Mouse (Mus musculus): ENCODE results near the gene Cbr2. TPM values are rescaled to one million over a fixed set of nuclear protein-coding genes. Genes with fewer than 3 reads are reported as not detected.
A peak's percentile ranks its signal among the peaks of the same experiment; 100 is the strongest.
"Not testable (repeated sequence)": the region's sequence is repeated elsewhere in the genome, so short reads cannot be mapped to it uniquely, and the experiment has no call there.

Gene Cbr2
- 0.92 and 4.8 TPM in 2 replicates for polyA plus RNA-seq (2015; fragmentation: Nextera tagmentation; extraction: Ambion mirVana)

DNA sequence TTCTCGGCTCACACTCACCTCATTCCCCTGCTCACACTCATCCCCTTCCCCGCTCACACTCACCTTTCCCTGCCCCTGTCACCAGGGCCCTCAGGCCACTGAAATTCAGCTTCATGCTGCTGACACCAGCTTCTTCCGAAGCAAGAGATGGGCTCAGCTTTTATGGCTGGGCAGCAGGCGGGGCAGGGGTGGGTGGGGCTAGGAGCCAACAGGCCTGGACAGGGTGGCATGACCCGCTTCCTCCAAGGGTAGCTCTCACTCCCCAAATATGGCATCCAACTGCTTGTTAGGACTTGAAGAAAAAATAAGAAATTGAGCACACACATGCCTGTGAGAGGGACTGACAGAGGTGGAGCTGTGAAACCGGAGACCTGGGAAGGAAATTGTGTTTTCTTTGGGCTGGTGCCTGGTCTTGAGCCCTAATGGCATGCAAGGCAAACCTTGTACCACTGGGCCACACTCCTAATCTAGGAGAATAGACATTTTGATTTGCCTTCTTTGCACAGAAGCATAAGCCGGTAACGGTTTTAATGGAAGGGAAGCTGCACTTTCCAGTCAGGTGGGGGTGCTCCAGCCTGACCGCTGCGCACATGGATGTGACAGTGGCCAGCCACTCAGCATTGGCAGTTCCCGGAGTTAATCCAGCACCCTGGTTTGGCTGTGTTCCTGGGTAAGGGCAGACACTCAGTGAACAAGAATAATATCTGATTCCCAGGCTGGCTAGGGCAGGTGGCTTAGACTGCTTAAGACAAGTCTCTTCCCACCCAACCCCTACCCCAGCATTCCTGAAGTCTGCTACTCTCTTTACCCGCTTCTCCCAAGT lies at the start of gene Cbr2:
Gene Cbr2 (minus strand): TSS at position 257 of the 823 bp plus-strand sequence.
- no peak for ATAC-seq
- Histone ChIP-seq H3K36me3 (ENCODE audit: control insufficient read depth, insufficient read depth) (no peaks in the 10 kb centered on the region), H3K9me3 (ENCODE audit: control insufficient read depth, low read length) (no peaks in the 10 kb centered on the region), H3K27ac (ENCODE audit: low read length) (no peak within 1 kb of the TSS), H3K27me3 (replicated peaks; ENCODE audit: control insufficient read depth, insufficient read depth, low read length) (no peaks in the 10 kb centered on the region), H3K4me1 (replicated peaks; ENCODE audit: control insufficient read depth, insufficient read depth, low read length) (no peaks in the 10 kb centered on the region; the same call in none of the 2 replicates), H3K9ac (replicated peaks; ENCODE audit: low read depth, low read length) (no peak within 1 kb of the TSS), H3K4me3 (replicated peaks; ENCODE audit: low read length) (no peak within 1 kb of the TSS), H3K4me2 (ENCODE audit: low read length) (no peak within 1 kb of the TSS)
- WGBS = 77% methylated on average over 12 of the region's 12 CpGs

DNA sequence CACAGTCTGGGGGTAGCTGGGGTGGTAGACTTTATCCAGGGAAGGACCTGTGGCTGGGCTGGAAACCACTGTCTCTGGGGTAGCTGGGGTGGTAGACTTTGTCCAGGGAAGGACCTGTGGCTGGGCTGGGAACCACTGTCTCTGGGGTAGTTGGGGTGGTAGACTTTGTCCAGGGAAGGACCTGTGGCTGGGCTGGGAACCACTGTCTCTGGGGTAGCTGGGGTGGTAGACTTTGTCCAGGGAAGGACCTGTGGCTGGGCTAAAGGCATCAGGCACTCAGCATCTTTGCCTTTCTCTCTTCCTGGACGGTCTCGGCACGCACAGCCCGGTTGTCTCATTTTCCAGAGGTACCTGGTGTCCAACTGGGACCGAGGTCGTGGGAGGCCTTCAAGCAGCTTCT lies 49.4 kb upstream of the Cbr2 start:
- H3K27me3 ChIP-seq (replicated peaks; ENCODE audit: control insufficient read depth, insufficient read depth, low read length); H3K4me2 ChIP-seq (ENCODE audit: low read length): not testable (repeated sequence)

DNA sequence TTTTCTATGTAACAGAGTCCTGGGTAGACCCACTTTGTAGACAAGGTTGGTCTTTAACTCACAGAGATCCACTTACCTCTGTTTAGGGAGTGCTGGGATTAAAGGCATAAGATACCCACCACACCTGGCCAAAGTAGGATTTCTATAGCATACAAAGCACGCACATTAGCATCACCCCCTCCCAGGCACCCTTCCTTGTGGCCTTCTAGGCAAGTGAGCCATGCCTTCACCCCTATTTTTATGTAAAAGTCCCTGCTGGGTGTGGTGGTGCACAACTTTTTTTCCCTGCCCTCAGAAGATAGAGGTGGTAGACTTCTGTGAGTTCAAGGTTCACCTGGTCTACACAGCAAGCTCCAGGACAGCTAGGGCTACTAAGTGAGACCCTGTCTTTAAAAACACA lies 48.0 kb upstream of the Cbr2 start:
- Histone ChIP-seq H3K27ac (ENCODE audit: low read length) (no peak overlapping the region), H3K4me1 (replicated peaks; ENCODE audit: control insufficient read depth, insufficient read depth, low read length) (peaks cover 9% of the 10 kb centered on the region), H3K27me3 (replicated peaks; ENCODE audit: control insufficient read depth, insufficient read depth, low read length) (no peaks in the 10 kb centered on the region), H3K4me2 (ENCODE audit: low read length) (no peak overlapping the region), H3K4me3 (replicated peaks; ENCODE audit: low read length) (no peak overlapping the region), H3K9me3 (ENCODE audit: control insufficient read depth, low read length) (no peaks in the 10 kb centered on the region), H3K36me3 (ENCODE audit: control insufficient read depth, insufficient read depth) (peaks cover 2% of the 10 kb centered on the region; the same call in 1 of the 2 replicates), H3K9ac (replicated peaks; ENCODE audit: low read depth, low read length) (no peak overlapping the region)
- no peak for ATAC-seq
- 86% methylated on average over 1 of the region's 1 CpGs for WGBS

More for the DNA sequence above, 49.4 kb upstream of the Cbr2 start:
- not testable (repeated sequence) for H3K9me3 ChIP-seq (ENCODE audit: control insufficient read depth, low read length); H3K4me3 ChIP-seq (replicated peaks; ENCODE audit: low read length); H3K27ac ChIP-seq (ENCODE audit: low read length); H3K36me3 ChIP-seq (ENCODE audit: control insufficient read depth, insufficient read depth); H3K9ac ChIP-seq (replicated peaks; ENCODE audit: low read depth, low read length); ATAC-seq
- H3K4me1 ChIP-seq (replicated peaks; ENCODE audit: control insufficient read depth, insufficient read depth, low read length) = peaks cover 18% of the 10 kb centered on the region
- 96% methylated on average over 6 of the region's 6 CpGs for WGBS

DNA sequence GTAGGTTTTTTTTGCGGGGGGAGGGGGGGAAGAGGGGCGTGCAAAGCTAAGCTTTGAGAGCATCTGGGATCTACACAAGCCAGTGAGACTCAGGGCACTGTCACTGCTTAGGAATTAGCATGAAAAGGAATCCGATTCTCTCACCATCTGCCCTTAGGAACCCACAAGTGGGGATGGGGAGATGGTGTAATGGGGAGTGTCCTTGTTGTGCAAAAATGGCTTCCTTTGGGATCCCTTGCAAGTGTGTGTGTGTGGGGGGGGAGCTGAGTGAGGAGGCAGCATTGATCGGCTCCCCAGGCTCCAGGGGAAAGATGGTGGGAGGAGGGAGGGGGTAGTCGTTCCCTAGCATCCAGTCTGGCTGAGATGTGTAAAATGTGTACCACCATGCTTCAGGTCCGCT lies 45.2 kb upstream of the Cbr2 start:
- Histone ChIP-seq H3K9me3 (ENCODE audit: control insufficient read depth, low read length) (no peaks in the 10 kb centered on the region), H3K9ac (replicated peaks; ENCODE audit: low read depth, low read length) (no peak overlapping the region), H3K4me2 (ENCODE audit: low read length) (no peak overlapping the region), H3K4me3 (replicated peaks; ENCODE audit: low read length) (no peak overlapping the region), H3K27me3 (replicated peaks; ENCODE audit: control insufficient read depth, insufficient read depth, low read length) (no peaks in the 10 kb centered on the region), H3K4me1 (replicated peaks; ENCODE audit: control insufficient read depth, insufficient read depth, low read length) (no peaks in the 10 kb centered on the region), H3K36me3 (ENCODE audit: control insufficient read depth, insufficient read depth) (peaks cover 2% of the 10 kb centered on the region; the same call in 1 of the 2 replicates), H3K27ac (ENCODE audit: low read length) (no peak overlapping the region)
- ATAC-seq = no peak
- 34% methylated on average over 6 of the region's 6 CpGs for WGBS

GRCm38 (mm10) chr11:120775774-120776469 lies 44.0 kb upstream of the Cbr2 start:
- Histone ChIP-seq H3K4me3 (replicated peaks; ENCODE audit: low read length) (no peak overlapping the region), H3K27ac (ENCODE audit: low read length) (no peak overlapping the region), H3K4me2 (ENCODE audit: low read length) (no peak overlapping the region), H3K27me3 (replicated peaks; ENCODE audit: control insufficient read depth, insufficient read depth, low read length) (no peaks in the 10 kb centered on the region), H3K9me3 (ENCODE audit: control insufficient read depth, low read length) (no peaks in the 10 kb centered on the region), H3K4me1 (replicated peaks; ENCODE audit: control insufficient read depth, insufficient read depth, low read length) (no peaks in the 10 kb centered on the region), H3K36me3 (ENCODE audit: control insufficient read depth, insufficient read depth) (no peaks in the 10 kb centered on the region; the same call in 1 of the 2 replicates), H3K9ac (replicated peaks; ENCODE audit: low read depth, low read length) (no peak overlapping the region)
- WGBS = 26% methylated on average over 15 of the region's 15 CpGs
- ATAC-seq = peak; percentile 88

DNA sequence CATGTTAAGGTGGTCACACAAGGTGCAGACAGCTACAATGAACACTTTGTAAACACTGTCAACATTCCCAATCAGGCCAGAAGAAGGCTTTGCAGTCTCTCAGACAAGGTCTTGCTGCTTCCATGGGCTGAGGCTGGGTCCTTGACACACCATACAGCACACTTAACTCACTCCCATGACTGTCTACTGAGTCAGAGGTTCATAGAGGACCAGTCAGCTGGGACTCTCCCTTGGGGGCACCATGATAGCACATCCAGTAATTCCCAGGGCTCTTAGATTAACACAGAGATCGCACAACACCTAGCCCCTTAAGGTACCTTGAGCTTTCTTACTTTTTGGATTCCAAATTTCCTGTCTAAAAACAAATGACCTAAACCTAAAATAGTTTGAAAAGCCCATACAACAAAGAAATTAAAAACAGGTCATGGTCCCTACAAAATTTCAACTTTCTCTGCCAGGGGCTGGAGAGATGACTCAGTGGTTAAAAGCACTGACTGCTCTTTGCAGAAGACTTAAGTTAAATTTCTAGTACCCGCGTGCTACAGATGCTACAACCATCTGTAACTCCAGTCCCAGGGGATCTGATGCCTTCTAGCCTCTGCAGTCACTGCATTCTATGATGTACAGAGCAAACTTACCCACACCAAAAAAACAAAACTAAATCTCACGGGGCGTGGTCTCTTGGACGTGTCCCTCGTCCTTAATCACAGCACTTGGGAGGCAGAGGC lies 41.7 kb upstream of the Cbr2 start:
- no peak for ATAC-seq
- Histone ChIP-seq H3K4me2 (ENCODE audit: low read length) (no peak overlapping the region), H3K36me3 (ENCODE audit: control insufficient read depth, insufficient read depth) (no peaks in the 10 kb centered on the region), H3K9ac (replicated peaks; ENCODE audit: low read depth, low read length) (no peak overlapping the region), H3K27ac (ENCODE audit: low read length) (no peak overlapping the region), H3K9me3 (ENCODE audit: control insufficient read depth, low read length) (no peaks in the 10 kb centered on the region), H3K27me3 (replicated peaks; ENCODE audit: control insufficient read depth, insufficient read depth, low read length) (no peaks in the 10 kb centered on the region), H3K4me3 (replicated peaks; ENCODE audit: low read length) (no peak overlapping the region), H3K4me1 (replicated peaks; ENCODE audit: control insufficient read depth, insufficient read depth, low read length) (no peaks in the 10 kb centered on the region)
- 86% methylated on average over 7 of the region's 7 CpGs for WGBS

GRCm38 (mm10) chr11:120772749-120773148 lies 40.8 kb upstream of the Cbr2 start:
- WGBS = 86% methylated on average over 3 of the region's 3 CpGs
- Histone ChIP-seq H3K9ac (replicated peaks; ENCODE audit: low read depth, low read length) (no peak overlapping the region), H3K27me3 (replicated peaks; ENCODE audit: control insufficient read depth, insufficient read depth, low read length) (no peaks in the 10 kb centered on the region), H3K4me1 (replicated peaks; ENCODE audit: control insufficient read depth, insufficient read depth, low read length) (no peaks in the 10 kb centered on the region), H3K4me3 (replicated peaks; ENCODE audit: low read length) (no peak overlapping the region), H3K9me3 (ENCODE audit: control insufficient read depth, low read length) (no peaks in the 10 kb centered on the region), H3K36me3 (ENCODE audit: control insufficient read depth, insufficient read depth) (no peaks in the 10 kb centered on the region), H3K4me2 (ENCODE audit: low read length) (no peak overlapping the region), H3K27ac (ENCODE audit: low read length) (no peak overlapping the region)
- ATAC-seq = no peak

GRCm38 (mm10) chr11:120768206-120768605 lies 36.3 kb upstream of the Cbr2 start:
- H3K4me3 ChIP-seq (replicated peaks; ENCODE audit: low read length) = no peak overlapping the region
- H3K27me3 ChIP-seq (replicated peaks; ENCODE audit: control insufficient read depth, insufficient read depth, low read length) = no peaks in the 10 kb centered on the region
- no peaks in the 10 kb centered on the region for H3K9me3 ChIP-seq (ENCODE audit: control insufficient read depth, low read length)
- H3K27ac ChIP-seq (ENCODE audit: low read length) = no peak overlapping the region
- no peaks in the 10 kb centered on the region for H3K4me1 ChIP-seq (replicated peaks; ENCODE audit: control insufficient read depth, insufficient read depth, low read length)
- ATAC-seq = no peak
- H3K9ac ChIP-seq (replicated peaks; ENCODE audit: low read depth, low read length) = no peak overlapping the region
- WGBS = 64% methylated on average over 1 of the region's 1 CpGs
- no peak overlapping the region for H3K4me2 ChIP-seq (ENCODE audit: low read length)
- H3K36me3 ChIP-seq (ENCODE audit: control insufficient read depth, insufficient read depth) = no peaks in the 10 kb centered on the region

GRCm38 (mm10) chr11:120767023-120767422 lies 35.1 kb upstream of the Cbr2 start:
- H3K4me2 ChIP-seq (ENCODE audit: low read length); ATAC-seq; H3K9ac ChIP-seq (replicated peaks; ENCODE audit: low read depth, low read length); H3K27ac ChIP-seq (ENCODE audit: low read length); H3K36me3 ChIP-seq (ENCODE audit: control insufficient read depth, insufficient read depth); H3K4me3 ChIP-seq (replicated peaks; ENCODE audit: low read length); H3K9me3 ChIP-seq (ENCODE audit: control insufficient read depth, low read length); H3K27me3 ChIP-seq (replicated peaks; ENCODE audit: control insufficient read depth, insufficient read depth, low read length); H3K4me1 ChIP-seq (replicated peaks; ENCODE audit: control insufficient read depth, insufficient read depth, low read length): not testable (repeated sequence)
- WGBS = 79% methylated on average over 3 of the region's 7 CpGs

Measured in forebrain, embryonic 16.5 days (tissue).